Mouse (Mus musculus): ENCODE measurements around the gene Chil1.

The Chil1 gene

GRCm38 (mm10) chr1:134205296-134206018 lies 23.5 kb downstream of the Chil1 start:
- DNase-seq (ENCODE audit: low read depth) = no peak

GRCm38 (mm10) chr1:134206085-134206484 lies 24.1 kb downstream of the Chil1 start:
- DNase-seq (ENCODE audit: low read depth) = peak; percentile 47

GRCm38 (mm10) chr1:134210179-134210755 lies 28.3 kb downstream of the Chil1 start:
- no peak for DNase-seq (ENCODE audit: low read depth)

GRCm38 (mm10) chr1:134211043-134211442 lies 29.1 kb downstream of the Chil1 start:
- DNase-seq (ENCODE audit: low read depth) = no peak

- DNase-seq (ENCODE audit: low read depth) = no peak
Observed at GRCm38 (mm10) chr1:134211631-134212030, 29.7 kb downstream of the Chil1 start.

- no peak for DNase-seq (ENCODE audit: low read depth)
Observed at GRCm38 (mm10) chr1:134212351-134212750, 30.4 kb downstream of the Chil1 start.

- no peak for DNase-seq (ENCODE audit: low read depth)
Observed at GRCm38 (mm10) chr1:134213405-134213804, 31.4 kb downstream of the Chil1 start.

GRCm38 (mm10) chr1:134215059-134215458 lies 33.1 kb downstream of the Chil1 start:
- DNase-seq (ENCODE audit: low read depth) = no peak

- DNase-seq (ENCODE audit: low read depth) = no peak
Observed at GRCm38 (mm10) chr1:134215751-134216628, 34.0 kb downstream of the Chil1 start.

- DNase-seq (ENCODE audit: low read depth) = no peak
Observed at GRCm38 (mm10) chr1:134216629-134216971, 34.6 kb downstream of the Chil1 start.

- no peak for DNase-seq (ENCODE audit: low read depth)
Observed at GRCm38 (mm10) chr1:134217028-134217481, 35.1 kb downstream of the Chil1 start.

GRCm38 (mm10) chr1:134217942-134218341 lies 36.0 kb downstream of the Chil1 start:
- DNase-seq (ENCODE audit: low read depth) = no peak

GRCm38 (mm10) chr1:134219608-134220007 lies 37.6 kb downstream of the Chil1 start:
- DNase-seq (ENCODE audit: low read depth) = no peak

- DNase-seq (ENCODE audit: low read depth) = peak; percentile 25
Observed at GRCm38 (mm10) chr1:134221172-134221571, 39.2 kb downstream of the Chil1 start.

- DNase-seq (ENCODE audit: low read depth) = no peak
Observed at GRCm38 (mm10) chr1:134222122-134223055, 40.4 kb downstream of the Chil1 start.

GRCm38 (mm10) chr1:134224649-134225227 lies 42.8 kb downstream of the Chil1 start:
- no peak for DNase-seq (ENCODE audit: low read depth)

GRCm38 (mm10) chr1:134225375-134225774 lies 43.4 kb downstream of the Chil1 start:
- no peak for DNase-seq (ENCODE audit: low read depth)

- DNase-seq (ENCODE audit: low read depth) = no peak
Observed at GRCm38 (mm10) chr1:134226739-134227138, 44.8 kb downstream of the Chil1 start.

- no peak for DNase-seq (ENCODE audit: low read depth)
Observed at GRCm38 (mm10) chr1:134229806-134230575, 48.0 kb downstream of the Chil1 start.

- no peak for DNase-seq (ENCODE audit: low read depth)
Observed at GRCm38 (mm10) chr1:134230638-134231228, 48.8 kb downstream of the Chil1 start.
